Mouse (Mus musculus) bone marrow, adult 2 months (tissue): ENCODE data around the gene Acat3.

Source experiments
- CTCF ChIP-seq: fragments of 200-500 bp; IDR thresholded peaks from 2 replicates; pipeline ENCODE4 v1.5.1; 2011; ENCODE audit warnings: low read length, control low read depth; ENCODE audit not compliant: control insufficient read depth, insufficient read depth
- POLR2A ChIP-seq: fragments of 200-500 bp; IDR thresholded peaks from 2 replicates; pipeline ENCODE4 v1.6.1; 2011; ENCODE audit warnings: low read depth, mild to moderate bottlenecking, control low read depth, low read length, borderline replicate concordance; ENCODE audit not compliant: control insufficient read depth

DNA sequence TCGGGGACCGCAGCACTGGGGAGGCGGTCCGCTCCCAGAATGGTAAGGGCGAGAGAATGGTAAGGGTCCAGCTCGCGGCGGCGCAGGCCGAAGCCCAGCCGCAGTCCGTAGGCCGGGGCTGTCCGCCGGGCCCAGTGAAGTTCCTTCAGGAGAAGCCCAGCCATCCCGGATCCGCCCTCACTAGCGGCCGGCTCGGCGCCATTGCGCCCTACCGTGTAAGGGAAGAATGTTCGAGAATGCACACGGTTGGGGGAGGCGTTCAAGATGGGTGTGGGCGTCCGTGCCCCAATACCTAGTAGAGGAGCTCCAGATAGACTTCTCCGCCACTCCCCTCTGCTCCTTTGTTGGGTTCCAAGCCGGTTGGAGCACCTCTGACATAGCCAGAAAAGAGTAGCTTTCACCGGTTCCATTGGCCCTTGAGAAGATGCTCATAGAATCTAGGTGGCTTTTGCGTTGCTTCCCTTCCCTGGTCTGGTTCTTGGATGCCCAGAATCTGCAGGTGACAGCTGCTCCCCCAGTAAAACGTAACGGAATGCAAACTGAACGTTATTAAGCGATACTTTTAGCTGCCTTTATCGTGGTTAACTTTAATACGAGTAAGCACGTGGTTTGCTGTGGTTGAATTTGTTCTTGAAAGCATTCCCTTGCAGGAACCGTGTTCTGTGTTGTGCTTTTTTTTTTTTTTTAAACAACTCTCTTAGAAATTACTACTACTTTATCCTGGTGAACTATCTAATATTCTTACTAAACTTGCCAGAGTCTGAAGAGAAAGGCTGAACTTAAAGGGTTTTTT, 23.6 kb downstream of the Acat3 start:
- TF ChIP-seq POLR2A (no peak; the same call in 1 of the 2 replicates), CTCF (no peak)
